Mouse (Mus musculus) lung, postnatal 0 days (tissue): ENCODE measurements at regions not wholly inside any gene's neighbourhood (a gene's known extent, or its start where the extent isn't known, plus 50 kb on each side); places are given as distances from the start of the nearest gene placed in this dataset.

Source experiments
- CTCF ChIP-seq: IDR thresholded peaks from 2 replicates; pipeline ENCODE4 v1.5.1; 2016; ENCODE audit warnings: antibody characterized with exemption, mild to moderate bottlenecking
- EP300 ChIP-seq: IDR thresholded peaks from 2 replicates; pipeline ENCODE4 v1.6.1; 2016; ENCODE audit warnings: antibody characterized with exemption, mild to moderate bottlenecking, control low read depth

GRCm38 (mm10) chr10:51154016-51154415 is 259.5 kb downstream of the Sim1 start:
- no peak for TF ChIP-seq CTCF
- no peak for TF ChIP-seq EP300
